Mouse (Mus musculus) urinary bladder, adult 18-20 months (tissue): ENCODE results near the gene Apom.

Source experiments
- DNase-seq, 2 experiments: peaks; one replicate each; pipeline ENCODE4 v3.0.0; 2022; ENCODE audit warnings: low spot score in 2 of 2, mixed read lengths in 2 of 2

The Apom gene

GRCm38 (mm10) chr17:35158850-35159593, 27.2 kb upstream of the Apom start:
- no peak for DNase-seq

GRCm38 (mm10) chr17:35157661-35158175, 25.9 kb upstream of the Apom start:
- no peak for DNase-seq

GRCm38 (mm10) chr17:35157254-35157653, 25.4 kb upstream of the Apom start:
- no peak for DNase-seq

GRCm38 (mm10) chr17:35156461-35157200, 24.8 kb upstream of the Apom start:
- DNase-seq = no peak

- no peak for DNase-seq
These were observed 23.6 kb upstream of the Apom start for GRCm38 (mm10) chr17:35155451-35155850.

GRCm38 (mm10) chr17:35154616-35155015, 22.8 kb upstream of the Apom start:
- DNase-seq = no peak

- no peak for DNase-seq
These were observed 22.1 kb upstream of the Apom start for GRCm38 (mm10) chr17:35153931-35154330.

GRCm38 (mm10) chr17:35153077-35153476, 21.2 kb upstream of the Apom start:
- DNase-seq = no peak

- DNase-seq = no peak
These were observed 20.3 kb upstream of the Apom start for GRCm38 (mm10) chr17:35152121-35152520.

GRCm38 (mm10) chr17:35147922-35148639, 16.2 kb upstream of the Apom start:
- no peak for DNase-seq

GRCm38 (mm10) chr17:35147348-35147747, 15.5 kb upstream of the Apom start:
- DNase-seq = no peak

- DNase-seq = no peak
These were observed 14.3 kb upstream of the Apom start for GRCm38 (mm10) chr17:35146139-35146538.

GRCm38 (mm10) chr17:35141971-35142370, 10.1 kb upstream of the Apom start:
- no peak for DNase-seq

- no peak for DNase-seq
These were observed 8.7 kb upstream of the Apom start for GRCm38 (mm10) chr17:35140490-35140996.

- DNase-seq = no peak
These were observed 7.4 kb upstream of the Apom start for GRCm38 (mm10) chr17:35139269-35139668.

GRCm38 (mm10) chr17:35135591-35136320, 3.9 kb upstream of the Apom start:
- DNase-seq = no peak

GRCm38 (mm10) chr17:35134801-35135590, 3.1 kb upstream of the Apom start, which contains the start of gene Bag6:
Gene Bag6, plus strand, starts transcription at chr17:35135178.
- DNase-seq = peak; percentile 87 to 93

- no peak for DNase-seq
These were observed 1.7 kb upstream of the Apom start for GRCm38 (mm10) chr17:35133517-35133916.

GRCm38 (mm10) chr17:35132174-35132560, 317 bp upstream of the Apom start:
- no peak for DNase-seq

GRCm38 (mm10) chr17:35131038-35131437, 812 bp downstream of the Apom start:
- no peak for DNase-seq

- no peak for DNase-seq
These were observed 2.9 kb downstream of the Apom start for GRCm38 (mm10) chr17:35128996-35129395.
